Mouse (Mus musculus) cerebellum, adult 2 months (tissue): Measurements from ENCODE around the gene Bri3bp.

Source experiments
- CTCF ChIP-seq: fragments of 200-500 bp; IDR thresholded peaks from 2 replicates; pipeline ENCODE4 v1.5.1; 2011; ENCODE audit warnings: low read depth, mild to moderate bottlenecking, control low read depth, low read length, moderate library complexity, borderline replicate concordance; ENCODE audit not compliant: insufficient read depth
- POLR2A ChIP-seq: fragments of 200-500 bp; IDR thresholded peaks from 2 replicates; pipeline ENCODE4 v1.6.1; 2011; ENCODE audit warnings: low read length, control low read depth, borderline replicate concordance; ENCODE audit not compliant: insufficient read depth

DNA sequence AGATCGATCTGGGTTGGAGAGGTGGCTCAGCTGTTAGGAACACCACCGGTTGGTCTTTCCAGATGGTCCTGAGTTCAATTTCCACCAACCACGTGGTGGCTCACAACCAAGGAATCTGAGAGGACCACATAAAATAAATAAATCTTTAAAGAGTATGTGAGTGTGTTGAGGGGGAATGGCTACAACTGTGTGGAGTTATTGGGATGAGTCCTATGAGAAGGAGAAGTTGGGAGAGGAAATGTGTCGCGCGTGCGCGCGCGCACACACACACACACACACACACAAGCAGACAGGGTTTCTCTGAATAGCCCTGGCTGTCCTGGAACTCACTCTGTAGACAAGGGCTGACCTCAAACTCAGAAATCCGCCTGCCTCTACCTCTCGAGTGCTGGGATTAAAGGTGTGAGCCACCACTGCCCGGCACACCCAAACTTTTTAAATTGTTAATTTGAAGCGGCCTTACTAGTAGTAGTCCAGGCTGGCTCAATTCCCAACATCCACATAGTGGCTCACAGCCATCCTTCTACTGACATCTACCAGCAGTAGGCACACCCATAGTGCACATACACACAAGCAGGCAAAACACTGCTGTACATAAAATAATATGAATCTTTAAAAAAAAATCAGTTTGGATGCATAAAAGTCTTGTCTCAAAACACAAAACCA lies 33.3 kb upstream of the Bri3bp start:
- no peak for TF ChIP-seq POLR2A
- TF ChIP-seq CTCF, result no peak
